Mouse (Mus musculus) layer of hippocampus, adult 9-11 months (tissue): ENCODE data around the gene March4.

ENCODE experiments used
- DNase-seq: peaks from one replicate; pipeline ENCODE4 v3.0.0; 2022

The March4 gene

GRCm38 (mm10) chr1:72380544-72380943 is 156.2 kb downstream of the March4 start:
- DNase-seq: no peak

GRCm38 (mm10) chr1:72379752-72380353 is 156.9 kb downstream of the March4 start:
- DNase-seq: no peak

DNA sequence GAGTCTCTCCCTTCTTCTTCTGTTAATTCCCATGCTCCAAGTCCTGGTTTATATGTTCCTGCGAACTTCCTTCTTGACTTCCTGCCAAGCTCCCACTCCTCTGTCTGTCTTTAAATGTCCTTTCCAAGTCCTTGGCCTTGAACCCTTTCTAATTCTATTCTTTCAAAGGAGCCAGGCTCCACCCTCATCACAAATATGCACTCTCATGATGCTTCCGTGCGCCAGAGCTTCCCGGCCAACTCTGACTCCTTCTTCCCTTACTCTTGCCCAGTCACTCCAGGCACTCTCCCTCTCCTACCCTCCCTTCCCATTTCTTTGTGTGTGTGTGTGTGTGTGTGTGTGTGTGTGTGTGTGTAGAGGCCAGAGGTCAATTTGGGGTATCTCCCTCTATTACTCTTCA is 158.6 kb downstream of the March4 start:
- no peak for DNase-seq
